In the genomic region with DNA sequence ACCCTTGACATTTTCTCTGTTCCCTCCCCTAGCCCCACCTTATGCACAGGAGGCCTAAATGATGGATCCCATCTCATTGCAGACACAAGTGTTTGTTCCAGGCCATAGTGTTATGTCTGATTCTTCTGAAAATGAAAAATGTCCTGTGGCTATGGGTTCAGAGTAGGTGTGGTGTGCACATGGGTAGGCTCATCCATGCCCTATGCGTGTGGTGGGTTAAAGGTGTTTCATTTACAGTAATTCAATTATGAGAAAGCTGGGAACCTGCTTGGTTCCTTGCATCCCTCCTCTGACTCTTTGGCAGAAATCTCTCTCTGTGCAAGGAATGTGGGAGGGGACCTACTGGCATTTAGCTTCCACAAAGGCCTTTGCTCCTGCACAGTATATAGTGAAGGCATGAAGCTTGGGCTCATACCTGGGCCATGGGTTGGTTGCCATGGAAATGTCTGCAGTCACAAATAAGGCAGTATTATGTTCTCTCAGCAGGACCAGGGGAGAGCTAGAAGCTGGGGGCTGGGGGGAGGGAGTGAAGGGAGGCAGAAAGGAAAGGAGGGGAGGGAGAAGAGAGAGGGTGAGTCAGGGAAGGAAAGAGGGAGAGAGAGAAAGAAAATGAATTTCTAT, we compare ENCODE assay signal across 16 mouse cellular contexts.
A peak's percentile ranks its signal among the peaks of the same experiment; 100 is the strongest.
DNase-seq lines count a peak whose midpoint lies in the region; ATAC-seq lines count a peak whose summit lies in the region.
"Had no signal": no experiment of that assay in that cellular context is flagged by ENCODE, and none has a peak within 500 bp of the region (broad histone marks: within the 10 kb centered on the region; RNA-seq: fewer than 3 reads in every experiment).

No protein-coding gene starts in this region.

- peak; percentile 68 for DNase-seq in R1 (ENCODE audit: low read depth, low spot score)
- peak; percentile 68 for DNase-seq in forebrain, embryonic 11.5 days (ENCODE audit: low spot score)
- peak; percentile 36 for DNase-seq in hindbrain, embryonic 14.5 days (ENCODE audit: low spot score)
- no peak for DNase-seq in yolk sac, embryonic 10.5 days (ENCODE audit: low spot score)
- DNase-seq in right cerebral cortex, postnatal 4 days, result no peak
- DNase-seq in adrenal gland, postnatal 4 days (ENCODE audit: low spot score in 2 of 2), result no peak
- DNase-seq in adrenal gland, postnatal 10 days, result no peak
- DNase-seq: cerebellum, postnatal 36 days; gastrocnemius, postnatal 25 days; kidney, adult 11 months; liver, embryonic 13.5 days; retina, postnatal 1 day; thymus, adult 18-20 months had no signal

- 50% methylated on average over 1 of the region's 1 CpGs for WGBS in forebrain, embryonic 11.5 days
- WGBS in hindbrain, embryonic 14.5 days, result 39% methylated on average over 1 of the region's 1 CpGs
- WGBS in midbrain, embryonic 12.5 days, result 58% methylated on average over 1 of the region's 1 CpGs

- no peak overlapping the region for H3K4me2 ChIP-seq in forebrain, embryonic 11.5 days (ENCODE audit: low read depth, low read length, severe bottlenecking)
- H3K4me2 ChIP-seq in hindbrain, embryonic 14.5 days (replicated peaks), result no peak overlapping the region
- H3K4me2 ChIP-seq in midbrain, embryonic 12.5 days (replicated peaks), result no peak overlapping the region
- H3K4me2 ChIP-seq: liver, embryonic 13.5 days had no signal

- ATAC-seq in forebrain, embryonic 11.5 days (replicated peaks; ENCODE audit: low FRiP score), result peak; percentile 92
- peak; percentile 74 for ATAC-seq in hindbrain, embryonic 14.5 days (ENCODE audit: low FRiP score)
- ATAC-seq in midbrain, embryonic 12.5 days (ENCODE audit: low FRiP score, low read depth), result peak; percentile 89
- ATAC-seq: activated CD4-positive, CD25-positive, alpha-beta regulatory T cell, adult 4 months had no signal

- H3K27ac ChIP-seq in forebrain, embryonic 11.5 days (ENCODE audit: low read depth, low read length), result peak overlapping the region; percentile 57; the same call in 1 of the 2 replicates
- peak overlapping the region; percentile 40 for H3K27ac ChIP-seq in hindbrain, embryonic 14.5 days
- peak overlapping the region; percentile 56; the same call in 1 of the 2 replicates for H3K27ac ChIP-seq in midbrain, embryonic 12.5 days (replicated peaks)
- H3K27ac ChIP-seq: liver, embryonic 13.5 days had no signal

- no peak overlapping the region for H3K9ac ChIP-seq in forebrain, embryonic 11.5 days (ENCODE audit: low read length)
- no peak overlapping the region for H3K9ac ChIP-seq in hindbrain, embryonic 14.5 days
- no peak overlapping the region for H3K9ac ChIP-seq in midbrain, embryonic 12.5 days (replicated peaks)
- H3K9ac ChIP-seq: liver, embryonic 13.5 days had no signal

- no peak overlapping the region for H3K4me3 ChIP-seq in forebrain, embryonic 11.5 days (ENCODE audit: low read depth, low read length)
- H3K4me3 ChIP-seq in hindbrain, embryonic 14.5 days (replicated peaks; ENCODE audit: low read length), result no peak overlapping the region
- H3K4me3 ChIP-seq in midbrain, embryonic 12.5 days, result no peak overlapping the region
- H3K4me3 ChIP-seq: liver, embryonic 13.5 days; myocyte had no signal

- H3K36me3 ChIP-seq in forebrain, embryonic 11.5 days (ENCODE audit: control insufficient read depth, insufficient read depth, low read length), result no peaks in the 10 kb centered on the region
- H3K36me3 ChIP-seq in hindbrain, embryonic 14.5 days (replicated peaks; ENCODE audit: control insufficient read depth, insufficient read depth), result no peaks in the 10 kb centered on the region
- H3K36me3 ChIP-seq in midbrain, embryonic 12.5 days, result no peaks in the 10 kb centered on the region
- H3K36me3 ChIP-seq: liver, embryonic 13.5 days had no signal

- H3K4me1 ChIP-seq in forebrain, embryonic 11.5 days (replicated peaks; ENCODE audit: control insufficient read depth, insufficient read depth, low read length), result peaks cover 6% of the 10 kb centered on the region; the same call in 1 of the 2 replicates
- H3K4me1 ChIP-seq in hindbrain, embryonic 14.5 days (replicated peaks; ENCODE audit: control insufficient read depth, insufficient read depth, low read length), result peaks cover 6% of the 10 kb centered on the region; the same call in 1 of the 2 replicates
- H3K4me1 ChIP-seq in midbrain, embryonic 12.5 days, result peaks cover 20% of the 10 kb centered on the region
- H3K4me1 ChIP-seq: liver, embryonic 13.5 days had no signal

- no peaks in the 10 kb centered on the region for H3K9me3 ChIP-seq in forebrain, embryonic 11.5 days (ENCODE audit: control insufficient read depth, low read length)
- H3K9me3 ChIP-seq in hindbrain, embryonic 14.5 days (ENCODE audit: control insufficient read depth, low read length), result no peaks in the 10 kb centered on the region
- H3K9me3 ChIP-seq in midbrain, embryonic 12.5 days, result no peaks in the 10 kb centered on the region

- H3K27me3 ChIP-seq in forebrain, embryonic 11.5 days (ENCODE audit: control insufficient read depth, insufficient read depth, low read length), result no peaks in the 10 kb centered on the region
- no peaks in the 10 kb centered on the region for H3K27me3 ChIP-seq in hindbrain, embryonic 14.5 days (ENCODE audit: control insufficient read depth, insufficient read depth, low read length)
- H3K27me3 ChIP-seq in midbrain, embryonic 12.5 days, result no peaks in the 10 kb centered on the region; the same call in 1 of the 2 replicates
- H3K27me3 ChIP-seq: liver, embryonic 13.5 days had no signal

Comparison
In these comparisons a context has a peak if more than half of its experiments do, and no peak if none do; other contexts are left out.
1. DNase-seq: peak in R1 (single experiment), forebrain, embryonic 11.5 days (single experiment) and hindbrain, embryonic 14.5 days (single experiment); none in yolk sac, embryonic 10.5 days (single experiment), right cerebral cortex, postnatal 4 days (single experiment), adrenal gland, postnatal 4 days (0 of 2) and adrenal gland, postnatal 10 days (single experiment).
2. Peak in every context shown above with its lines, with median percentiles within 50 percentile points of each other: ATAC-seq and H3K27ac ChIP-seq.